Mouse (Mus musculus) heart, embryonic 10.5 days (tissue): ENCODE results near the gene Bad. TPM values are rescaled to one million over a fixed set of nuclear protein-coding genes. Genes with fewer than 3 reads are reported as not detected.
"Not testable (repeated sequence)": the region's sequence is repeated elsewhere in the genome, so short reads cannot be mapped to it uniquely, and the experiment has no call there.

Experiments used
- DNase-seq: peaks from one replicate; pipeline ENCODE4 v3.0.0-alpha.2; 2017; ENCODE audit warnings: low spot score
- H3K27ac ChIP-seq: fragments of 300-500 bp; sonication (generic); 2 replicates; pipeline ENCODE4 v1.5.1; 2016; ENCODE audit warnings: mild to moderate bottlenecking
- H3K27me3 ChIP-seq: fragments of 300-500 bp; sonication (generic); 2 replicates; pipeline ENCODE4 v1.6.1; 2016; ENCODE audit warnings: mild to moderate bottlenecking; ENCODE audit not compliant: poor library complexity, insufficient read depth, severe bottlenecking
- H3K36me3 ChIP-seq: fragments of 300-500 bp; sonication (generic); 2 replicates; pipeline ENCODE4 v1.6.1; 2016; ENCODE audit warnings: mild to moderate bottlenecking, moderate library complexity
- H3K4me1 ChIP-seq: fragments of 300-500 bp; sonication (generic); 2 replicates; pipeline ENCODE4 v1.6.1; 2016; ENCODE audit warnings: mild to moderate bottlenecking
- H3K4me3 ChIP-seq: fragments of 300-500 bp; sonication (generic); 2 replicates; pipeline ENCODE4 v1.5.1; 2016; ENCODE audit warnings: mild to moderate bottlenecking, moderate library complexity
- H3K9me3 ChIP-seq: fragments of 300-500 bp; sonication (generic); 2 replicates; pipeline ENCODE4 v1.6.1; 2016; ENCODE audit warnings: mild to moderate bottlenecking, moderate library complexity
- WGBS: fragments of 180-500 bp; shearing (Covaris S2); methylation state at CpG from one replicate; pipeline ENCODE4 v1.1.7; 2016; 5-methylcytosine and 5-hydroxymethylcytosine counted together
- polyA plus RNA-seq: library from polyadenylated mRNA; unstranded; fragments of >200 nt; fragmentation: Nextera tagmentation; extraction: Ambion mirVana; gene quantifications from 2 replicates; pipeline ENCODE4 v1.2.1, GENCODE M21; 2016

Gene Bad
- polyA plus RNA-seq = 61.3 and 62.0 TPM in 2 replicates

- peaks cover 28% of the 10 kb centered on the region for H3K27me3 ChIP-seq
- H3K36me3 ChIP-seq = peaks cover 13% of the 10 kb centered on the region
- peaks cover 39% of the 10 kb centered on the region for H3K4me1 ChIP-seq
- peak; percentile 95 for DNase-seq
- H3K9me3 ChIP-seq = no peaks in the 10 kb centered on the region
- peak within 1 kb of the TSS; percentile 88 for H3K4me3 ChIP-seq
- under 1% methylated on average over 83 of the region's 83 CpGs for WGBS
- peak within 1 kb of the TSS; percentile 96 for H3K27ac ChIP-seq
Measured at GRCm38 (mm10) chr19:6941372-6942248, at the start of gene Bad. Gene Bad (plus strand): TSS chr19:6941861.

GRCm38 (mm10) chr19:6892512-6892911 lies 49.1 kb upstream of the Bad start:
- no peaks in the 10 kb centered on the region for H3K4me1 ChIP-seq
- no peak overlapping the region for H3K4me3 ChIP-seq
- WGBS = 54% methylated on average over 4 of the region's 4 CpGs
- DNase-seq = peak; percentile 51
- H3K36me3 ChIP-seq = no peaks in the 10 kb centered on the region
- H3K9me3 ChIP-seq = 0 out of 2 replicates have a peak, but pooled peaks cover 8% of the 10 kb centered on the region
- no peak overlapping the region for H3K27ac ChIP-seq
- H3K27me3 ChIP-seq = no peaks in the 10 kb centered on the region

- DNase-seq = peak; percentile 53
- Histone ChIP-seq H3K27ac (no peak overlapping the region), H3K9me3 (0 out of 2 replicates have a peak, but pooled peaks cover 8% of the 10 kb centered on the region), H3K27me3 (no peaks in the 10 kb centered on the region), H3K4me3 (no peak overlapping the region), H3K36me3 (no peaks in the 10 kb centered on the region), H3K4me1 (no peaks in the 10 kb centered on the region)
- 88% methylated on average over 14 of the region's 14 CpGs for WGBS
Measured at GRCm38 (mm10) chr19:6893731-6894451, 47.8 kb upstream of the Bad start.

- not testable (repeated sequence) for H3K36me3 ChIP-seq, H3K4me3 ChIP-seq, H3K4me1 ChIP-seq, H3K27me3 ChIP-seq, H3K27ac ChIP-seq
- DNase-seq = peak; percentile 72
- 79% methylated on average over 18 of the region's 18 CpGs for WGBS
- H3K9me3 ChIP-seq = 0 out of 2 replicates have a peak, but pooled peaks cover 13% of the 10 kb centered on the region
Measured at GRCm38 (mm10) chr19:6895608-6896305, 45.9 kb upstream of the Bad start.

GRCm38 (mm10) chr19:6899641-6900040 lies 42.0 kb upstream of the Bad start:
- H3K27me3 ChIP-seq = no peaks in the 10 kb centered on the region
- H3K4me3 ChIP-seq = no peak overlapping the region
- H3K36me3 ChIP-seq = peaks cover 6% of the 10 kb centered on the region; the same call in 1 of the 2 replicates
- WGBS = 82% methylated on average over 4 of the region's 4 CpGs
- peak; percentile 16 for DNase-seq
- H3K9me3 ChIP-seq = 0 out of 2 replicates have a peak, but pooled peaks cover 13% of the 10 kb centered on the region
- H3K27ac ChIP-seq = no peak overlapping the region
- H3K4me1 ChIP-seq = no peaks in the 10 kb centered on the region

- H3K9me3 ChIP-seq = 0 out of 2 replicates have a peak, but pooled peaks cover 5% of the 10 kb centered on the region
- 97% methylated on average over 1 of the region's 1 CpGs for WGBS
- H3K36me3 ChIP-seq = peaks cover 33% of the 10 kb centered on the region
- H3K27ac ChIP-seq = no peak overlapping the region
- peak; percentile 50 for DNase-seq
- no peaks in the 10 kb centered on the region for H3K27me3 ChIP-seq
- H3K4me3 ChIP-seq = no peak overlapping the region
- peaks cover 8% of the 10 kb centered on the region for H3K4me1 ChIP-seq
Measured at GRCm38 (mm10) chr19:6903031-6903430, 38.6 kb upstream of the Bad start.

- WGBS = 79% methylated on average over 2 of the region's 2 CpGs
- no peak overlapping the region for H3K4me3 ChIP-seq
- H3K9me3 ChIP-seq = 0 out of 2 replicates have a peak, but pooled peaks cover 4% of the 10 kb centered on the region
- no peaks in the 10 kb centered on the region for H3K27me3 ChIP-seq
- peak; percentile 62 for DNase-seq
- H3K36me3 ChIP-seq = peaks cover 33% of the 10 kb centered on the region
- H3K4me1 ChIP-seq = peaks cover 22% of the 10 kb centered on the region
- H3K27ac ChIP-seq = no peak overlapping the region
Measured at GRCm38 (mm10) chr19:6904846-6905245, 36.8 kb upstream of the Bad start.

GRCm38 (mm10) chr19:6905498-6906159 lies 36.0 kb upstream of the Bad start:
- H3K9me3 ChIP-seq = no peaks in the 10 kb centered on the region
- peaks cover 33% of the 10 kb centered on the region for H3K36me3 ChIP-seq
- peak; percentile 68 for DNase-seq
- no peak overlapping the region for H3K27ac ChIP-seq
- WGBS = 88% methylated on average over 11 of the region's 11 CpGs
- H3K27me3 ChIP-seq = no peaks in the 10 kb centered on the region
- H3K4me3 ChIP-seq = no peak overlapping the region
- peaks cover 26% of the 10 kb centered on the region for H3K4me1 ChIP-seq

GRCm38 (mm10) chr19:6906199-6906598 lies 35.5 kb upstream of the Bad start:
- WGBS = 82% methylated on average over 3 of the region's 3 CpGs
- Histone ChIP-seq H3K4me3 (no peak overlapping the region), H3K9me3 (no peaks in the 10 kb centered on the region), H3K27ac (no peak overlapping the region), H3K27me3 (no peaks in the 10 kb centered on the region), H3K4me1 (peaks cover 30% of the 10 kb centered on the region), H3K36me3 (peaks cover 37% of the 10 kb centered on the region)
- DNase-seq = no peak

GRCm38 (mm10) chr19:6907094-6907493 lies 34.6 kb upstream of the Bad start:
- H3K36me3 ChIP-seq = peaks cover 46% of the 10 kb centered on the region
- H3K9me3 ChIP-seq = no peaks in the 10 kb centered on the region
- H3K4me1 ChIP-seq = peaks cover 37% of the 10 kb centered on the region
- H3K27me3 ChIP-seq = no peaks in the 10 kb centered on the region
- WGBS = 85% methylated on average over 8 of the region's 8 CpGs
- no peak for DNase-seq
- H3K27ac ChIP-seq = no peak overlapping the region
- no peak overlapping the region for H3K4me3 ChIP-seq

- 85% methylated on average over 7 of the region's 7 CpGs for WGBS
- DNase-seq = peak; percentile 62
- Histone ChIP-seq H3K36me3 (peaks cover 54% of the 10 kb centered on the region), H3K27me3 (no peaks in the 10 kb centered on the region), H3K4me1 (peaks cover 37% of the 10 kb centered on the region), H3K4me3 (peak overlapping the region; percentile 76), H3K27ac (peak overlapping the region; percentile 96; the same call in 1 of the 2 replicates), H3K9me3 (no peaks in the 10 kb centered on the region)
Measured at GRCm38 (mm10) chr19:6907811-6908540, 33.7 kb upstream of the Bad start.
